Mouse (Mus musculus) right cerebral cortex, postnatal 25 days (tissue): ENCODE measurements around the gene Ceacam10.
"Not testable (repeated sequence)": the region's sequence is repeated elsewhere in the genome, so short reads cannot be mapped to it uniquely, and the experiment has no call there.

Experiments used
- DNase-seq: peaks from one replicate; pipeline ENCODE4 v3.0.0; 2022

Ceacam10 gene

DNA sequence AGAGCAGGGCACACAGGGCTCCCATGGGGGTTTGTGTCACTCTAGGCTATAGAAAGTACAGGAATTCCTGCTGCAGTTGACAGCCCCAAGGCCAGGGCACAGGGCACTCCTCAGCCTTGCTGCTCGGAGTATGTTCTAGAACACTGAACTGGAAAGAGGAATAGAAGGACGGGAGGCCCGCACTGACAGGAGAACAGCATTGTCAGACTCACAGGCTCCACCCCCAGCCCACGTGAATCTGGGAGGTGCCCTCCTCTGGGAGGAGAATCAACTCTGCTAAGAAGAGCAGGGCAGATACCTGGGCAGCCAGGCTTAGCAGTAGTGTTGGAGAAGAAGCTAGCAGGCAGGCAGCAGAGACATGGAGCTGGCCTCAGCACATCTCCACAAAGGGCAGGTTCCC is at the start of gene Ceacam10:
TSS of gene Ceacam10 (plus strand) at position 289 of the 400 bp plus-strand sequence.
- not testable (repeated sequence) for DNase-seq

DNA sequence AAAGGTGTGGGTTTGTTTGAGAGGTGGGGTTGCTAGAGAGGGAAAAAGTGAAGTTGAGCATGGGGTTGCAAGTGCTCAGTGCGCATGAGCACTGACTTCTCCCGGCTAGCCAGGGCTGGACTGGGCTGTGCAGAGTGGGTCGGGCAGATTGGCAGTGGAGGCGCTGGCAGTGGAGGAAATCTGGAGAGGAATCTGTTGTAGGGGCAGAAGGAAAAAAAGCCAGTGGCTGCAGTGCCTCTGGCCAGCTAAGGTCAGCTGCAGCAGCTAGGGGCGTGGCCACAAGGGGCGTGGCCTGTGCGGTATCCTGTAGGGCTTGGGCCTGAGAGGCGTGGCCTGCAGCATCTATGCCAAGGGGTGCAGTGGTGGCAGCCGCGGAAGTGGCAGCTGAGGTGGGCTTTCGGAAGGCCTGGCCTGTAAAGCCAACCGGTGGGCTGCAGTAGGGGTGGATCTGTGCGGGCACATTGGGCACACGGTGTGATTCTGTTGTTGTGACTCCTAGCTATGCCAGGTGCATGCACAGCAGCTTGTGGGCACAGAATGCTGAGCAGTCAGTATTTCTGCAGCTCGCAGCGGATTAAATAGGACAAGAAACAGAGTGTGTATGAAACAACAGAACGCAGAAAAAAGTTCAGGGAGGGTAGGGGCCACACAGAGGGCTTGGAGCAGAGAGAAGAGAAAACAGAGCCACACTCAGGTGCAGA is 40.9 kb upstream of the Ceacam10 start:
- no peak for DNase-seq

DNA sequence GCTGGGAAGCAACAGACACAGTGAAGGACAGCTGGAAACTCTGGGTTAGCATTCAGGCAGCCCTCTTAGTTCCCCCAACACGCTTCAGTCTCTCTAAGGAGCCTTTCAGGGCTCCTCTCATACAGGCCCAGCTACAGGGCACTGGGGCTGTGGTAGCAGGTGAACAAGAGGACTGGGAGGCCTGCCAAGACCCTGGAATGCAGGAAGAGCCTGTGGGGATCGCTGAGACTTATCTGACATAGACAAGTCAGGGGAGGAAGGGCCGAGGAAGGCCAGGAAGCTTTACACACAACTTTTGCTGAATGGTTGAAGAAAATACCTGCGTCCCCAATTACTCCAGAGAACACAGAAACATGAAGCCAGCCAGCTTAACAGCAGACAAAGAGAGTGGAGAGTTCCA is 26.3 kb upstream of the Ceacam10 start:
- no peak for DNase-seq

DNA sequence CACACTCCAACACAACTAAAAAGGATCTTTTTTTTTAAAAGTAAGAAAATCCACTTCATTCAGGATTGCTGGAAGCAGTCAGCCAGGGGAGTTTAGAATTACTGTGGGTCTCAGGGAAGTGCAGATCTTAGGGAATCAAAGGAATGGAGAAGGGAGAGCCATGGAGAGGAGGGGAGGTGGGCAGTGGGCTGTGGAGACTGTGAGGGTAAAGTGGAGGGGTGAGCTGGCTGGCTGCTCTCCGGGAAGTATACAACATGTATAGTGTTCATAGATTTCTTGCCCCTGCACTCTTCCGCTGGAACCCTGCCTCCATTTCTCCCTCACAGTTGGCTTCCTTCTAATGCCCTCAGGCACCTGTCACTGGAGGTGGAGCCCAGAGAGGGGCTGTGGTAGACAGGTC is 25.4 kb upstream of the Ceacam10 start:
- DNase-seq: no peak

DNA sequence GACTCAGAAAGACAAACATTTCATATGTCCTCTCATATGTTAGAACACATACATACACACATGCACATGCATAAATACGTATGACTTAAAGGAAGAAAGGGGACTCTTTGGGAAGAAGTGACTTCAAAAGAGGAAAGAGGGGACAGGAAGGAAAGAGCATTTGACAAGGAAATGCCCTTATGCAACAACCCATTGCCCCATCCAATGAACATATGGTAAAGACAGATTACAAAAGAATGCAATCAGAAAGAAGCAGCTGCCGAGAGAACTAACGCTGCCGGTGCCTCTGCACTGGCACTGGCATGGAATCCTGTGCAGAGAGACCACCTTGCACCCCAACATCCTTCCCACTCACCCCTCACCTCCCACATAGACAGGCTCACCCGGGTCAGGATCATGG is 23.5 kb upstream of the Ceacam10 start:
- DNase-seq: no peak

DNA sequence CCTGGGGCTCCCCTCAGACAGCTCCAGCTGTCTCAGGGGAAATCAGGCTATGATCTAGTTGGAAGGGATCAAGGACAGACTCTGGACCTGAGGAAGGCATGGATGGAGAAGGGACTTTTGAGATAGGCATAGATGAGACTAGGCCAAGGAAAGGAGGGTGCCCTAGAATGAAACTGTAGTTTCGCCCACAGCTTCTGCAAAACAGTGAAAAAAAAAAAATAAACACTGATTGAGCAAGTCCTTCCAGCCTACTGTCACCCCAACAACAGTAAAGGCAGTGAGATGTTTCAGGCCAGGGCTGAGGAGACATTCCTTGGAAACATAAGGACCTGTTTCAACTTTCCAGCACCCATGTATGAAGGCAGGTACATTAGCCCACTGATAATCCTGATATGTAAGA is 18.5 kb upstream of the Ceacam10 start:
- no peak for DNase-seq

DNA sequence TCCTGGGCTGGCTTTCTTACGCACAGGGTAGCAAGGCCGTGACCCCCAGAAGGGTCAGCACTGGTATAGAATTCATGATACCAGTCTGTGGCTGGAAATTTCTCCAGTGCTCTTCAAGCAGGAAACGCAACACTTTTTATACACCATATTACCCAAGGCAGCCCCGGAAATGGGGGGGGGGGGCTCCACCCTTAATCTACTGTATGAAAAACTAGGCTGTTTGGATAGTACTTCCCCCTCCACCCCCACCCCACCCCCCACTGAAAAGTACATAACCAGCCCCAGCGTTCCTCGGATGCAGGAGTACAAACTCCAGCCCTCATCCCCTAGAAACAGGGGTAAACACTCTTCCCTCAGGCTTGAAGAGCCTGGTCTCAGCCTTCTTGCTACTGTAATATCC is 16.8 kb upstream of the Ceacam10 start, which contains the start of gene Cd177:
TSS of gene Cd177 (minus strand) at position 101 of the 400 bp plus-strand sequence.
- no peak for DNase-seq

DNA sequence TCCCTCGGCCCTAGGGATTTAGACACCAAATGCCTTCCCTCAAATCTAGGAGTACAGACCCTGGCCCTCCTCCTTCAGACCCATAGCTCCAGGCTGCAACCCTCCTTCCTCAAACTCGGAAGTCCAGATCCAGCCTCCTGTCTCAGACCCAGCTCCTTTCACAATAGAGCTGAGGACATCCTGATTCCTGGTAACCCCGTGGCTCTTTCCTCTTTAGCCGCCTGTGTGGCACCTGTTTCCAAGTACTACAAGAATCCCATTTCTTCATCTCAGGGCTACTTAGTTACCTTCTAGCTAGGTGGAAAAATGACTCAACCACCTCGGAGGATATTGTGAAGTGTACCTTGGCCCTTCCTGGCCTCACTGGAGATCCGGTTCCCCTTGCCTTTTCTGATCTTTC is 15.8 kb upstream of the Ceacam10 start:
- DNase-seq: no peak

DNA sequence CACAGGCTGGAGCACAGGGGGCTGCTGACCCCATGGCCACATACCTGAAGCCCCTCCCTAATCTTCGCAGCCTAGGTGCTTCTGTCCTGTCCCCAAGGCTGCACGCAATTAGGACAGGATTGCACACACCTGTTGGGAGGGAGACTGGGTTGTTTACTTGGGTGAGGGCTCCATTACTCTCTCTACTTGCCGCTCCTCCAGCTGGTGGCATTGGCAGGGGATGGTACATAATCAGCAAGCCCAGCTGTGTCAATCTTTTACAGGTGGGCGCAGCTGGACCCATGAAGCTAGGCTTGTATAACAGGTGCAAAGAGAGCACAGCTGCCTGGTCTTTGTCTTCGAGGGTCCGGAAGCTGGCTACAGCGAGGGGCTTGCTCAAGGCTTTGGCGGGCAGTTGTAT is 14.4 kb upstream of the Ceacam10 start:
- DNase-seq: no peak

DNA sequence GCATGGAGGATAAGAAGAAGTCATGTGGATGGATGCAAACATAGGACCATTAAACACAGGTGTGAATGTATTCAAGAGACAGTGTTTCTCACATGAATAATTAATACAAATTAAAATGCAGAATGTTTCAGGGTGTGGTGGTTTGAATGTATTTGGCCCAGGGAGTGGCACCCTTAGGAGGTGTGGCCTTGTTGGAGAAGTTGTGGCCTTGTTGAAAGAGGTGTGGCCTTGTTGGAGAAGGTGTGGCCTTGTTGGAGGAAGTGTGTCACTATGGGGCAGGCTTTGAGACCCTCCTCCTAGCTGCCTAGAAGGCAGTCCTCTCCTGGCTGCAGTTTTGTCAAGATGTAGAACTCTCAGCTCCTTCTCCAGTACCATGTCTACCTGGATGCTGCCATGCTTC is 5.6 kb upstream of the Ceacam10 start:
- DNase-seq: no peak

DNA sequence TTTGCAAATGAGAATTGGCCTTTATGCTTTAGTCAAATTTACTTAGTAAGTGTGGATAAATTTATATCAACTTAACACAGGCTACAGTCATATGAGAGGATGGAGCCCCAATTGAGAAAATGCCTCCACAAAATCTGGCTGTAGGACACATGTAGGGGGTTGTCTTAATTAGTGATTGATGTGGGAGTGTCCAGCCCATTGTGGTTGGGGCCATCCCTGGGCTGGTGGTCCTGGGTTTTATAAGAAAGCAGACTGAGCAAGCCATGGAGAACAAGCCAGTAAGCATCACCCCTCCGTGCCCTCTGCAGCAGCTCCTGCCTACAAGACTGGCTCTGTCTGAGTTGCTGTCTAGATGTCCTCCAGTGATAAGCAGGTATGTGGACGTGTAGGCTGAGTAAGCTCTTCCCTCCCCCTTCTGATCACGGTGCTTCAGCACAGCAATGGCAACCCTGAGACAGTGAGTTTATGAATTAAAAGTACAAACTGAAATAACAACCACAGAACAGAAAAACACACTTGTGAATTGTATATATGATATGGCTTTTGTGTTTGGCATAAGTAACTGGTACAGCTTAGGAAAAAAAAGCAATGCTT is 3.0 kb upstream of the Ceacam10 start:
- DNase-seq: no peak

DNA sequence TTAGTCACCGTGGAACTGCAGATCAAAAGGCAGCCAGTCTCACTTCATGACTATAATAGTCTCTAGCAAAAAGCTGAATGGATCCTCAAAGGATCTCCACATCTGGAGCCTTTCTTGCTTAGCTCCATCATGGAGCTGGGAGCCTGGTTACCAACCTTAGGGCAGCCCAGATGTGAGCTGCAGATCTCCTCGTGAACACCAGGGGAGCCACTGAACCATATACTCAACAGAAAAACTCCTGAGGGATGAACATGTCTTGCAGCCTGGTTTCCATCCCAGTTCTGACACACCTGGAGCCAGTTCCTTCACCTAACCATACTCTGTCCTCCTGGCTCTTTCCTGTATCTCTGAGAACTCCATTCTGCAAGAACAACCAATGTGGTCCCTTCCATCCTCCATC is 861 bp upstream of the Ceacam10 start:
- no peak for DNase-seq

DNA sequence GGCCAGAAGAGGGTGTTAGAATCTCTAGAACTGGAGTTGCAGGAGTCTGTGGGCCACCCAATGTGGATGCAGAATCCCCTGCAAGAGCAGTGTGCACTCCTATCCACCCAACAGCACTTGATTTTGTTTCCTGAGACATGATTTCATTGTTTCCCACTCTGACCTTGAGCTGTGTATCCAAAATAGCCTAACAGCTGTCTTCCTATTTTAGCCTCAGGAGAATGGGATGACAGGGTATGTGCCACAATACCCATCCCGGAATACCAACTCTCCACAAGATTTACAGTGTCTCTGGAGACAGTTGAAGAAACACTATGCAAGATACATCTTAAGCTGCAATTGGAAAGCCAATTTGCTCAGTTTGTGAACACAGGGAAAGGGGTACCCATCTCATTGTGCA is 20.9 kb downstream of the Ceacam10 start:
- no peak for DNase-seq

DNA sequence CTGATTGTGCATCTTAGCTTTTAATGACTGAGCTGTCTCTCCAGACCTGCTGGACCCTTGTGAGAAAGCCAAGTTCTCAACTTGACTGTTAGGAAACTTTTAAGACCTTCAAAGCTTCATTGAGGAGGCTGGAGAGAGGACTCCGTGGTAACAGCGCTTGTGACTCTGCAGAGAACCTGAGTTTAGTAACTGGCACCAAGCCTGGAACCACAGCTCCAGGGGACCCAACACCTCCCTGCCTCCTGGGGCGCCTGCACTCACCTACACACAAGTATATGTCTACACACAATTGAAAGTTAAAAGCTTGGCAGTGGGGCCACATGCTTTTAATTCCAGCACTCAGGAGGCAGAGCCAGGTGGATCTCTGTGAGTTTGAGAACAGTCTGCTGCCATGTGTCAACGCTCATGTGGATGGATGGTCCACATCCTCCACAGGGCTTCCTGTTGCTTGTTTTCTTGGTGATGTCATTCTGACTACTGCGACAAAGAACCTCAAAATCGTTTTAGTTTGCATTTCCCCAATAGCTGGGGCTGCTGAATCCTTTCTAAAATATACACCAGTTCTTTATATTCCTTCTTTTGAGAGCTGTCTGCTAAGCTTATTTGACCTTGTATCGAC is 25.3 kb downstream of the Ceacam10 start:
- no peak for DNase-seq

DNA sequence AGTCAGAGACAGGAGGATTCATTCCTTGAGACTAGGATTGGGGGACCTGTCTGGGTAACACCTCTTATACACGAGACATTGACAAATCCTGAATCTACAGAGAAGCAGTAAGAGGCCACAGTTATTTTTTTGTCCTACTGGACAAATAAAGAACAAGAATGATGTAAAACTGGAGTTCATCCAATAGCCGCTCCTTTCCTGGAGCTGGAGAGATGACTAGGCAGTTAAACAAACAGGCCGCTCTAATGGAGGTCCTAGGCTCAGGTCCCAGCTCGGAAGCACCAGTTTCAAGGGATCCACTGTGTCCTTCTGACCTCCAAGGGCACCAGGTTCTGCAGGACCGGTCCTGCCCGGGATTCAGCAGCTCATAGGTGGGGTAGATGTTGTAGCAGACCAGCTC is 27.8 kb downstream of the Ceacam10 start:
- no peak for DNase-seq

DNA sequence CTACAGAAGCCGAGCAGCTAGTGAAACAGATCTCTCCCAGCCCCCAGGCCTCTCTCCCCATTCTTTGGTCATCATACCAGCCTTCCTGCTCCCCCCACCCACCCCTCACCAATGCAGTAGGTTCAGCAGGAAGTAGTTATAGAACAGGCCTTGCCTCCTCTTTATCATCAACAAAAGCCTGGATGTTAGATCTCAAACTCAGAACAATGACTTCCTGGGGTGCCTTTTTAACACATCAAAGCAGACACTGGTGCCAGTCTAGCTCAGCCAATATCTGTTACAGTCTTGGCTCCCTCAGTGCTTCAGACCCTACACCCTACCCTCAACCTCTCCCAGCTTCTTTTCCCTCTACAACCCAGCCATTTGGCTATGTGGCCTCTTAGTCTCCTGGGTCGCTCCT is 32.0 kb downstream of the Ceacam10 start:
- no peak for DNase-seq

DNA sequence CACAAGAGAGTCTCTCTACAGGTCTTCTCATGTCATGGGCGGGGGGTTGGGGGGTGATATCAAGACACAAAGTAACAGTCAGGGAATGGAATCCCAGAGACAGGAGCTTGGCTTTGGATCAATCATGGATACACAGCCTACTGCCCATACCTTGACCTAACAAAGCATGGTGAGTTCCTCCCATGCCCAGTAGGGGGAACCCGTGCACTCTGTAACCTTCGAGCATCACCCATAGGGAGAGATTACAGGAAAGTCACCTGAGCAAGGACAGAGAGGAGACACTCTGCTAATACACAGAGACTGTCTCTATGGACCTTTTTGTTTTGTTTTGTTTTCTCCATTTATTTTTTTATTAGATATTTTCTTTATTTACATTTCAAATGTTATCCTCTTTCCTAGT is 40.5 kb downstream of the Ceacam10 start:
- DNase-seq: peak; percentile 43

DNA sequence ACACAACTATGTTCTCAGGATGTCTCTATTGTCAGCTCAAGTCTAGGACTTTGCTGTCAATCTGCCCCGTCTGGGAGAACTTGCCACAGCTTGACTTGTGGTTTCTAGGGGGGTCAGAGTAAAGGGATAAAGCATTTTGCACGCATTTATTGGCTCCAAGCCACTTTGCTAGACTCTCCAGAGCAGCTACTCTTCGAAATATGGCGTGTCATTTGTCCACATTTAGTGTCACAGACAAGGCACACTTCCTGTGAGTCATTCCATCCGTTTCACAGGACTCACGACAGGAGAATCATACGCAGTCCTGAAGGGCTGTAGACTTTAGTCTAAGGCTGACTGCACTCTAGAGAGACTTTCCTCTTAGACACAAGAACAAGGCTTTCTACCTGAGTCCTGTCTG is 47.4 kb downstream of the Ceacam10 start:
- DNase-seq: no peak

DNA sequence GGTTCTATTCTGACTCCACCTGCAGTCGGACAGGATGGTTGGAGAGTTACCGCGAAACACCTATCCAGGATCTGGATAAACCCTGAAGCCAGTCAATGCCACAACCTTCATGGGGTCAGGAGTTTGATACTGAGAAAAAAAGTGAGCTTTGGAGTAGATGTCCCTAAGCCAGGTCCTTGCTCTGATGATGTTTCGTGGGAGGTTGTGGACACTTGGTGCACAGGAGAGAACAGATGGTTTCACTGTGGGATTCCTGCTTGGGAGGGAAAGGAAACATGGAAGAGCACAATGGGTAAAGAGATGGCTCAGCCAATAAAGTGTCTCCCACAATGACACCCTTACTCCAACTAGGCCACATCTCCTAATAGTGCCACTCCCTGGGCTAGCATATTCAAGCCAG is 50.2 kb downstream of the Ceacam10 start:
- no peak for DNase-seq
